Mouse (Mus musculus) B cell, adult 62 days (primary cell): ENCODE measurements around the gene Pnpo. TPM values are rescaled to one million over a fixed set of nuclear protein-coding genes. Genes with fewer than 3 reads are reported as not detected.

Source experiments
- total RNA-seq: library from RNA; stranded (reverse); gene quantifications from 4 replicates; pipeline ENCODE4 v1.2.4, GENCODE M21; 2023

The Pnpo gene
- total RNA-seq: 23.0 to 26.0 TPM (median 26.0 TPM) in 4 replicates

DNA sequence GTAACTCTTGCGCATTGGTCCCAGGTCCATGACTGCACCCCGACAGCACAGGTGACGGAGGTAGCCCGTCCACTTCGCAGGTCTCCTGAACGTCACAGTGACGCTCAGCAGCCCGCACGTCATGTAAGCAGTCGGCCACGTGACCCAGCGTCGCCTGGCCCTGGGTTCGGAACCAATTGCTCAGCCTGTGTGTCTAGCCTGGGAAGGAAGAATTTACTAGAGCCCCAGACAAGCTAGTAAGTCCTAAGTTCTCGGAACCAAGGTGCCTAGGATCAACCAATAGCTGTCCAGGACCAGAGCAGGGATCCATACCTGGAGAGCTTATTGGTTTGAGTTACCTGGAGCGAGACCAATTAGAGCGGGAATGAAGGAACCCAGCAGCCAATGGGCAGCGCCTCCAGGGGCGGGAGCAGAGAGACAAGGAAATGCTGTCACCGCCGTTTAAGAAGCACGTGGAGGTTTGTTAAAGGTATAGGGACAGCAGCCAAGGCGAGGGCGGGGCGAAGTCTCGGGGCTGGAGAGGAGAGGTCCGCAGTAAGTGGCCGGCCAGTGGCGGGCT, at the start of gene Pnpo:
Pnpo (minus strand) TSS at position 241 of the 559 bp plus-strand sequence.

GRCm38 (mm10) chr11:96982859-96983258, 39.1 kb upstream of the Pnpo start, which contains the start of gene Sp2:
Gene Sp2, minus strand, starts transcription at chr11:96982959.

DNA sequence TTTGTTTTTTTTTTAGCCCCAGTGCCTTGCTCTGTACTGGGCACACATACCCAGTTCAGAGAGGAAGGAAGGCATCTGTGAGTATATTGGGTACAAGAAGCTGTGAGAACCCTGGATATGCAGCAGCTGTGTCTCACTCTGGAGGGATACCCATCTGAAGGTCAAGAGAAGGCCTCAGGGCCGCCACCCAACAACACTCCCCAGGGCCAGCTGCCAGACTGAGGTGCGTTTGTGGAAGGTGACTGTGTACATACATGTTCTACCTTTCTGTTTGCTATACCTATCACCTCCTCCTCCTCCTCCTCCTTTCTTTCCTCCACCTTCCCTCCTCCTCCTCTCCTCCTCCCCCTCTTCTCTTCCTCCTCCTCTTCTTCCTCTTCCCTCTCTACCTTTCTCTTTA, 15.7 kb downstream of the Pnpo start, which contains the start of gene Prr15l:
Prr15l (plus strand) TSS at position 17 of the 400 bp plus-strand sequence.

GRCm38 (mm10) chr11:96916044-96916884, 27.5 kb downstream of the Pnpo start, which contains the start of gene Cdk5rap3:
Gene Cdk5rap3, minus strand, starts transcription at chr11:96916496.

Other genes starting within 250 kb of the Pnpo start
- 55.0 to 62.3 TPM (median 59.7 TPM) in 4 replicates for gene Snx11, start 166.4 kb downstream of the Pnpo start, total RNA-seq
- gene Cbx1, start 154.9 kb downstream of the Pnpo start, total RNA-seq: 53.6 to 64.3 TPM (median 60.8 TPM) in 4 replicates
- 65.0 to 89.1 TPM (median 82.8 TPM) in 4 replicates for gene Nfe2l1, start 114.0 kb downstream of the Pnpo start, total RNA-seq
- gene Copz2, start 94.1 kb downstream of the Pnpo start, total RNA-seq: not detected in 4 replicates
- gene Cdk5rap3, start 27.5 kb downstream of the Pnpo start, total RNA-seq: 42.7 to 58.5 TPM (median 49.9 TPM) in 4 replicates
- gene Prr15l, start 15.9 kb downstream of the Pnpo start, total RNA-seq: not detected in 4 replicates
- 53.9 to 62.0 TPM (median 54.7 TPM) in 4 replicates for gene Sp2, start 39.0 kb upstream of the Pnpo start, total RNA-seq
- gene Sp6, start 69.4 kb upstream of the Pnpo start, total RNA-seq: 0.19 TPM in 1 of 4 replicates, not detected in the others
- 7.4 to 9.4 TPM (median 8.3 TPM) in 4 replicates for gene Scrn2, start 86.0 kb upstream of the Pnpo start, total RNA-seq
- gene Lrrc46, start 97.4 kb upstream of the Pnpo start, total RNA-seq: not detected in 4 replicates
- 38.6 to 47.2 TPM (median 42.0 TPM) in 4 replicates for gene Mrpl10, start 97.6 kb upstream of the Pnpo start, total RNA-seq
- gene Osbpl7, start 106.6 kb upstream of the Pnpo start, total RNA-seq: 35.6 to 40.5 TPM (median 37.0 TPM) in 4 replicates
- gene Tbx21, start 171.3 kb upstream of the Pnpo start, total RNA-seq: 2.2 to 3.2 TPM (median 2.8 TPM) in 4 replicates
- 0.43 to 1.5 TPM (median 0.78 TPM) in 4 replicates for gene Tbkbp1, start 207.5 kb upstream of the Pnpo start, total RNA-seq
- gene Kpnb1, start 243.9 kb upstream of the Pnpo start, total RNA-seq: 127 to 138 TPM (median 131 TPM) in 4 replicates